Mouse (Mus musculus) right cerebral cortex, adult 18-20 months (tissue): ENCODE data around the gene Gramd4.
A peak's percentile ranks its signal among the peaks of the same experiment; 100 is the strongest.
"Not testable (repeated sequence)": the region's sequence is repeated elsewhere in the genome, so short reads cannot be mapped to it uniquely, and the experiment has no call there.

Experiments used
- DNase-seq: peaks from one replicate; pipeline ENCODE4 v3.0.0; 2022; ENCODE audit warnings: mixed read lengths

Gramd4 gene

GRCm38 (mm10) chr15:86051878-86052478 is 5.5 kb upstream of the Gramd4 start:
- no peak for DNase-seq

DNA sequence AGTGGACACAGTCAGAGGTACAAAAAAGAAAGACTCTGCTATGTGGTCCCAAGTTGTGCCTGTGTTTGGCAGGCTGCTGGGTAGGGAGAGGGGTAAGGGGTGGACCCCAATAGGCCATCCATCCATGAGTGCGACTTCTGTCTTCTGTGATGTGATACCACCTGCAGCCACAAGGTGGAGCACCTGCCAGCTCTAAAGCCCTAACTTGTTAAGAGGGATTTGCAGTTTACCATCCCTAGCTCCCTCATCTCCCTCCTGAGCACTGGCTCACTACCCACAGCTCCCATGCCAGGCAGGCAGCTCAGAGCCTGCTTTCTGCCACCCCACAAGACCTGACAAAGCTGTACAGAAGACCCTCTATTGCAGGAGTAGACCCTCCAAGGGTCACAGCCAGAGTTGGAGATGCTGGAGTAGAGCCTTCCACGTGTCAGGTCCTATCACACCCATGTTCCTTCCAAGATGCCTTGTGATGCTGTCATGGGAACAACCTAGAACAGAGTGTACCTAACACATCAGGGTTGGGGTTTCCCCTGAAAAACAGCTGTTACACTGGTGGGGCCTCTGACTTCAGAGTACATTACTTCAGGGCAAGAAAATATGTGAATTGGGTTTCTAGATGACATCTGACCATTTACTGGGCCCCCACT is 3.5 kb upstream of the Gramd4 start:
- DNase-seq: peak; percentile 78

DNA sequence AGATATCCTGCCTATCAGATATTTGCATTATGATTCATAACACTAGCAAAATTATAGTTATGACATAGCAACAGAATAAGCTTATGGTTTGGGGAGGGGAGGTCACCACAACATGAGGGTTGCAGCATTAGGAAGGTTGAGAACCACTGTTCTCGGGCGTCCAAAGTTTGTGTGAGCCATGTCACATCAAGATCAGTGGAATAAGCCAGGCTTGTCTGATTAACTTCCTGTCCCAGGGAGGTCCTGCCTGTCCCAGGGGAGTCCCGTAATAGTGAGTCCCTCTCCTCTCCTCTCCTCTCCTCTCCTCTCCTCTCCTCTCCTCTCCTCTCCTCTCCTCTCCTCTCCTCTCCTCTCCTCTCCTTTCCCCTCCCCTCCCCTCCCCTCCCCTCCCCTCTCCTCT is 2.6 kb upstream of the Gramd4 start:
- not testable (repeated sequence) for DNase-seq

GRCm38 (mm10) chr15:86056221-86056760 is 1.2 kb upstream of the Gramd4 start:
- DNase-seq: no peak

- no peak for DNase-seq
Measured at GRCm38 (mm10) chr15:86057908-86058307, 413 bp downstream of the Gramd4 start.

GRCm38 (mm10) chr15:86058394-86058915 is 960 bp downstream of the Gramd4 start:
- DNase-seq: peak; percentile 91

DNA sequence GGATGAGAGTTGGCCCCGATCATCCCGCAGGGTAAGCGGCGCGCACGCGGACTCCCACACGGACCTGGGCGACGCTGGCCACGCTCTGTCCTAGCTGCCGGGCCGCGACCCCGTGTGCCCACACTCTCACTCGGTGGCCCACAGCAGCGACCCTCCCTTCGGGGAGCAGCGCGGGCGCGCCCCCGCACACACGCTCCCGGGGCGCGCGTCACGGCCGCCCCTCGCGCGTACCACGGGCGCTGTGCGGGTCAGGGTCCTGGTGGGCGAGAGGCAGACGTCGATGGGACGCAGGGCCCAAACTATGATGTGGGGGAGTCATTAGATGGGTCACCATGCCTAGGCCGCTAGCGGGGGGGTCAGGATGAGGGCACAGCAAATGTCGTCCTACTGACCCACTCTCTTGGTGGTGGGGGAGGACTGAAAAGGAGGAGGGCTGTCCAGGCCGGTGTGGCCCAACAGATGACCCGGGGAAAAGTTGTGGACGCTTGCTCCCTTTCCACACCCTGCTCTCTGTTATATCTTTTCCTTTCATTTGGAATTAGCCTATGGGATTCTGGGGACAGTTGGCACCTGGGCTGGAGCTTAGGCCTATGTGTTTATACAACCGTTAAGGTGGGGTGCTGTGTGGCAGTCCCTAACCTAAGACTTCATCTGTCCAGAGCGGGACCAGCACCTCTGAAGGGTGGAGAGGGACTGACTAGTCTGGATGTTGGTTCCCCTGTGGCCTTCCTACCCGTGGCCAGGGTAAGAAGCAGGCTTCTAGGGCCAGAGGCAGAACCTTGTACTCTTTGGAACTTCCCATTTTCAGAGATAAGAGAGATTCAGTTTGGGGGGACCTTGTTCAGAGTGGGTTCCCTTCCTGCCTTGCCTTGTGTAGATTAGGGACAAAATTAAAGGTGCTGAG is 1.7 kb downstream of the Gramd4 start:
- no peak for DNase-seq

DNA sequence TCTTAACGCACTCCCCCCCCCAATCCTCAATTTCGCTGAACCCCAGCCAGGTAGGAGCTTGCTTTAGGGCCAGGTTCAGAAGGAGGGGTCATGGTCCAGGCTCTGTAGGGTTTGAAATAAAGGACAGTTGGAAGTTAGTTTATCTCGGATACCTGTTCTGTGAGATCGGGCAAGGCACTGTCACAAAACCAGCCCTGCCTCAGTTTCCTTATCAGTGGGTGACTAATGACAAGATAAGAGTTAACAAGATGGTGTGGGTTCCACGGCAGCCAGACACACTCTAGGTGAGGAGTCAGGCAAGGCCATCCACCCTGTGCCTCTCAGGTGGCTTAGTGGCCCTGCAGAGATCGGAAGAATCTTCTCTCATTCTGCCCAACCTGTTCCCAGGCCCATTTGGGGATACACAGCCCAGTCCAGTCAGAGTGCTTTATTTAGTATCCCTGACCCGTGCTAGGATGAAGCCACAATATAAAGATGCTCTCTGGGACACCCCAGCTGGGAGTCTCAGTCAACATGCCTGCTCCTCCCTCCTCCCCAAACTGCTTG is 2.4 kb downstream of the Gramd4 start:
- DNase-seq: no peak

- DNase-seq: no peak
Measured at GRCm38 (mm10) chr15:86060581-86060980, 3.1 kb downstream of the Gramd4 start.

GRCm38 (mm10) chr15:86061221-86061620 is 3.7 kb downstream of the Gramd4 start:
- DNase-seq: no peak

GRCm38 (mm10) chr15:86061848-86062481 is 4.5 kb downstream of the Gramd4 start:
- no peak for DNase-seq

- no peak for DNase-seq
Measured at GRCm38 (mm10) chr15:86064191-86064849, 6.8 kb downstream of the Gramd4 start.

- DNase-seq: no peak
Measured at GRCm38 (mm10) chr15:86064850-86065229, 7.3 kb downstream of the Gramd4 start.

DNA sequence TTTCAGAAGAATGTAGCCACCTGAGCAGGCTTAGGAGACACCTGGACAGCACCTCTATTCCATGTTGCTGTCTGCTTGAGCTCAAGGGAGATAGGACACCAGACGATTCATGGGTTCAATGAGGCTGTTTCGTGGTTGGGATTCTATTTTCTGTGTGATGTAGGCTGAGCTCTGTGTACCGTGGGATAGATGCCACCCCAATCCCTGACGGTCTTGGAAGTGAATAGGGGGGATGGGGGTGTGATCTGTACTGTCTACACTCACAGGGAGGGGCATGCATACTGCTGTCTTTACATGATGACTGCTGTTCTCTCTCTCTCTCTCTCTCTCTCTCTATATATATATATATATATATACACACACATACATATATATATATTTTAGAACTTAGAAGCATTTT is 7.9 kb downstream of the Gramd4 start:
- no peak for DNase-seq

GRCm38 (mm10) chr15:86066836-86067580 is 9.5 kb downstream of the Gramd4 start:
- peak; percentile 77 for DNase-seq

DNA sequence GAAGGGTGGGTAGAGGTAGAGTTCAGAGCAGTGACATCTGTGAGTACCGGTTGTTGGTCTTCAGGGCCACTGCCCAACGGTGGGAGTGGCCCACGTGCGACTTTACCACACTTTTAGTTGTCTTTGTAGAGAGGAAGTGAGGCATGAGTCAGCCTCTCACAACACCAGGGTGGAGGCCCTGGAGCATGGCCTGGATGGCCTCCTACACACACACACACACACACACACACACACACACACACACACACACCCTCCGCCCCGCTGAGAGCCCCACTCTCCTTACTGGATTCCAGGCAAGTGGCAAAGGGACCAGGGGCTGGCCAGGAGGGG is 10.1 kb downstream of the Gramd4 start:
- no peak for DNase-seq

DNA sequence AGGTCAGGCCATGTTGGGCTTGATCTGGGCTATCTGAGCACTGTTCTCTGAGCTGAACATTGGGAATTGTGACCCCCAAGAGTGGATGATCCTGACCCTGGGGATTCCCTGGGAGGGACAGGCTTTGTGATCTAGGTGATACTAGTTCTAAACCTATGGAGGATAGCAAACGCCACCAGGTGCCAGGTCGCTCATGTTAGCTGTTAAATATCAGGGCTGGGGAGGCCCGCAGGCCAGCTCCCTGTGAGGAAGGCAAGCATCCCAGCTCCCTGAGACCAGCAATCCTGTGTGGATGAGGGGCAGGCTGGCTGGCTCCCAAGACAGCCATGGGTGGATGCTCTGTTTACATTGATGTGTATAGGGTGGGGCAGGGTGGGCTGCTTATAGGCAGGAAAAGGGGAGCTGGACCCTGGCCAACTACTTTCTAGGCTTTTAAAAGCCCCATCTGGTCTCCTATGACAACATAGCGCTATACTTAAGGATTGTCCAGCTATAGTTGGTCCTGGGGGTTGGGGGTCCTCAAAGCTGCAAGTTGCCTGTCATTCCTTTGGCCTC is 10.5 kb downstream of the Gramd4 start:
- no peak for DNase-seq

GRCm38 (mm10) chr15:86069011-86069791 is 11.7 kb downstream of the Gramd4 start:
- DNase-seq: no peak

DNA sequence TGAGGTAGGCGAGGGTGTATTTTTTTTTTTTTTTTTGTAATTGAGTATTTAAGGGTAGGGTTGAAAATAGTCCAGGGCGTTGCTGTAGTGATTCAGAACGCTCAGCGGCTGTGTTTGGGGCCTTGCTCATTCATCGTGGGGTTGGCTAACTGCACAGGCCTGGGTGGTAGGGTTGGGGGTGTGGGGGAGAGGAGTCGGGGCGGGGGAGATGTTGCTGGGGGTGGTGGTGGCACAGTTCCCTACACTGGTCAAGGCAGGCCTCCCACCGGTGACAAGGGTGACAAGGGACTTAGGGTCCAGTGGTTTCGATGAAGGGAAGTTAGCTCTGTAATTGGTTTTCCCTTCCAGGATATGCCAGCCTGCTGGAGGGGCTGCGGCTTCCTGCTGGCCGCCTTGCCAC is 12.9 kb downstream of the Gramd4 start:
- no peak for DNase-seq

GRCm38 (mm10) chr15:86071166-86071565 is 13.7 kb downstream of the Gramd4 start:
- no peak for DNase-seq
